ENCODE assay signal across 8 mouse cellular contexts in genomic region chr9:14274986-14275720, GRCm38 (mm10). TPM values are rescaled to one million over a fixed set of nuclear protein-coding genes. Genes with fewer than 3 reads are reported as not detected.
DNase-seq lines count a peak whose midpoint lies in the region; ATAC-seq lines count a peak whose summit lies in the region.

Gene Sesn3 (plus strand): TSS chr9:14275067.

- peak within 1 kb of the TSS; percentile 45; the same call in 1 of the 2 replicates for H3K27ac ChIP-seq in brown adipose tissue, adult 24 weeks (replicated peaks; ENCODE audit: low read depth, low read length)
- peak within 1 kb of the TSS; percentile 77 for H3K27ac ChIP-seq in forebrain, embryonic 11.5 days (ENCODE audit: low read depth, low read length)
- peak within 1 kb of the TSS; percentile 95 for H3K27ac ChIP-seq in heart, embryonic 16.5 days (ENCODE audit: low read length)
- peak within 1 kb of the TSS; percentile 48 for H3K27ac ChIP-seq in liver, embryonic 13.5 days
- H3K27ac ChIP-seq in stomach, embryonic 14.5 days (ENCODE audit: low read length), result peak within 1 kb of the TSS; percentile 95

- H3K9ac ChIP-seq in forebrain, embryonic 11.5 days (ENCODE audit: low read length), result peak within 1 kb of the TSS; percentile 53
- peak within 1 kb of the TSS; percentile 70 for H3K9ac ChIP-seq in heart, embryonic 16.5 days (ENCODE audit: low read length)
- H3K9ac ChIP-seq in liver, embryonic 13.5 days, result peak within 1 kb of the TSS; percentile 49
- peak within 1 kb of the TSS; percentile 26; the same call in 1 of the 2 replicates for H3K9ac ChIP-seq in stomach, embryonic 14.5 days (replicated peaks; ENCODE audit: low read depth, low read length)

- H3K36me3 ChIP-seq in forebrain, embryonic 11.5 days (ENCODE audit: control insufficient read depth, insufficient read depth, low read length), result no peaks in the 10 kb centered on the region
- no peaks in the 10 kb centered on the region for H3K36me3 ChIP-seq in heart, embryonic 16.5 days (ENCODE audit: control insufficient read depth, insufficient read depth)
- H3K36me3 ChIP-seq in liver, embryonic 13.5 days, result no peaks in the 10 kb centered on the region
- no peaks in the 10 kb centered on the region for H3K36me3 ChIP-seq in stomach, embryonic 14.5 days (ENCODE audit: control insufficient read depth, insufficient read depth, low read length)

- H3K9me3 ChIP-seq in forebrain, embryonic 11.5 days (ENCODE audit: control insufficient read depth, low read length), result no peaks in the 10 kb centered on the region
- no peaks in the 10 kb centered on the region for H3K9me3 ChIP-seq in heart, embryonic 16.5 days (replicated peaks; ENCODE audit: control insufficient read depth, low read length)
- H3K9me3 ChIP-seq in liver, embryonic 13.5 days (replicated peaks), result no peaks in the 10 kb centered on the region
- H3K9me3 ChIP-seq in stomach, embryonic 14.5 days (ENCODE audit: control insufficient read depth, low read depth, low read length), result no peaks in the 10 kb centered on the region

- peak within 1 kb of the TSS; percentile 56 for H3K4me2 ChIP-seq in forebrain, embryonic 11.5 days (ENCODE audit: low read depth, low read length, severe bottlenecking)
- peak within 1 kb of the TSS; percentile 76 for H3K4me2 ChIP-seq in heart, embryonic 16.5 days (ENCODE audit: low read depth, low read length)
- peak within 1 kb of the TSS; percentile 88 for H3K4me2 ChIP-seq in liver, embryonic 13.5 days
- peak within 1 kb of the TSS; percentile 50 for H3K4me2 ChIP-seq in stomach, embryonic 14.5 days (replicated peaks; ENCODE audit: low read depth, low read length)

- ATAC-seq in CD4-positive, CD25-positive, alpha-beta regulatory T cell, adult 4 months, result peak; percentile 71
- peak; percentile 40 for ATAC-seq in forebrain, embryonic 11.5 days (replicated peaks; ENCODE audit: low FRiP score)
- ATAC-seq in heart, embryonic 16.5 days (replicated peaks; ENCODE audit: extremely low read depth, insufficient read depth, low FRiP score), result peak; percentile 20
- ATAC-seq in liver, embryonic 13.5 days (ENCODE audit: low read depth), result peak; percentile 32
- peak; percentile 47 for ATAC-seq in stomach, embryonic 14.5 days (ENCODE audit: insufficient number of reproducible peaks, insufficient read depth, low FRiP score, low read depth)

- H3K27me3 ChIP-seq in forebrain, embryonic 11.5 days (ENCODE audit: control insufficient read depth, insufficient read depth, low read length), result no peaks in the 10 kb centered on the region
- no peaks in the 10 kb centered on the region for H3K27me3 ChIP-seq in heart, embryonic 16.5 days (ENCODE audit: control insufficient read depth, insufficient read depth, low read length)
- H3K27me3 ChIP-seq in liver, embryonic 13.5 days, result peaks cover 32% of the 10 kb centered on the region
- no peaks in the 10 kb centered on the region for H3K27me3 ChIP-seq in stomach, embryonic 14.5 days (ENCODE audit: control insufficient read depth, insufficient read depth, low read length)

- peak; percentile 86 for DNase-seq in forebrain, embryonic 11.5 days (ENCODE audit: low spot score)
- peak; percentile 79 to 90 for DNase-seq in kidney, postnatal 25 days
- DNase-seq in liver, embryonic 13.5 days, result peak; percentile 60
- DNase-seq in natural killer cell, adult 2 months (ENCODE audit: low spot score in 2 of 2), result peak; percentile 90 to 93

- H3K4me3 ChIP-seq in brown adipose tissue, adult 24 weeks (ENCODE audit: insufficient read depth, low read depth, low read length), result peak within 1 kb of the TSS; percentile 62
- H3K4me3 ChIP-seq in forebrain, embryonic 11.5 days (ENCODE audit: low read depth, low read length), result peak within 1 kb of the TSS; percentile 85
- H3K4me3 ChIP-seq in heart, embryonic 16.5 days (ENCODE audit: low read length), result peak within 1 kb of the TSS; percentile 83
- peak within 1 kb of the TSS; percentile 68 for H3K4me3 ChIP-seq in liver, embryonic 13.5 days (replicated peaks)
- H3K4me3 ChIP-seq in stomach, embryonic 14.5 days (ENCODE audit: low read depth, low read length), result peak within 1 kb of the TSS; percentile 84

- WGBS in forebrain, embryonic 11.5 days, result 3% methylated on average over 25 of the region's 25 CpGs
- under 1% methylated on average over 25 of the region's 25 CpGs for WGBS in heart, embryonic 16.5 days
- 2% methylated on average over 25 of the region's 25 CpGs for WGBS in liver, embryonic 13.5 days (ENCODE audit: insufficient replicate concordance)
- WGBS in stomach, embryonic 14.5 days, result 4% methylated on average over 25 of the region's 25 CpGs

- no peaks in the 10 kb centered on the region for H3K4me1 ChIP-seq in brown adipose tissue, adult 24 weeks (ENCODE audit: control insufficient read depth, insufficient read depth, insufficient read length, low read length)
- H3K4me1 ChIP-seq in forebrain, embryonic 11.5 days (replicated peaks; ENCODE audit: control insufficient read depth, insufficient read depth, low read length), result peaks cover 2% of the 10 kb centered on the region; the same call in 1 of the 2 replicates
- no peaks in the 10 kb centered on the region; the same call in none of the 2 replicates for H3K4me1 ChIP-seq in heart, embryonic 16.5 days (ENCODE audit: control insufficient read depth, insufficient read depth, low read length)
- H3K4me1 ChIP-seq in liver, embryonic 13.5 days (replicated peaks), result peaks cover 27% of the 10 kb centered on the region
- H3K4me1 ChIP-seq in stomach, embryonic 14.5 days (ENCODE audit: control insufficient read depth, insufficient read depth, low read length), result peaks cover 14% of the 10 kb centered on the region; the same call in 1 of the 2 replicates

RNA-seq across cellular contexts. Expression of gene Sesn3, which starts in this region (rescaled TPM):
- 10 to 100 TPM; 18.5 to 25.4 TPM for polyA plus RNA-seq in CD4-positive, CD25-positive, alpha-beta regulatory T cell, adult 4 months (2017; shearing (Covaris generic))
- polyA plus RNA-seq in brown adipose tissue, adult 24 weeks (2012; ENCODE audit: insufficient read depth, insufficient read length, missing spikeins), result 4.1 and 7.3 TPM in 2 replicates
- 22.9 and 26.6 TPM in 2 replicates for polyA plus RNA-seq in forebrain, embryonic 11.5 days (2014; fragmentation: Nextera tagmentation; extraction: Ambion mirVana)
- 9.2 and 10.1 TPM in 2 replicates for polyA plus RNA-seq in heart, embryonic 16.5 days (2015; fragmentation: Nextera tagmentation; extraction: Ambion mirVana)
- 1.8 and 3.3 TPM in 2 replicates for polyA plus RNA-seq in liver, embryonic 13.5 days (2015; fragmentation: Nextera tagmentation; extraction: Ambion mirVana)
- polyA plus RNA-seq in stomach, embryonic 14.5 days (2014; fragmentation: Nextera tagmentation; extraction: Ambion mirVana), result 38.6 and 41.2 TPM in 2 replicates

Comparison
In these comparisons a context has a peak if more than half of its experiments do, and no peak if none do; other contexts are left out.
1. Peak in every context shown above with its lines: DNase-seq, ATAC-seq, H3K4me3 ChIP-seq and H3K27ac ChIP-seq.
2. ATAC-seq: peak in every context shown above with its lines; median percentile 71 in CD4-positive, CD25-positive, alpha-beta regulatory T cell, adult 4 months; 47 in stomach, embryonic 14.5 days; 40 in forebrain, embryonic 11.5 days; 32 in liver, embryonic 13.5 days; 20 in heart, embryonic 16.5 days.
3. H3K27ac ChIP-seq: peak in every context shown above with its lines; median percentile 95 in heart, embryonic 16.5 days; 95 in stomach, embryonic 14.5 days; 77 in forebrain, embryonic 11.5 days; 48 in liver, embryonic 13.5 days; 45 in brown adipose tissue, adult 24 weeks.